Mouse (Mus musculus): ENCODE measurements at regions not wholly inside any gene's neighbourhood (a gene's known extent, or its start where the extent isn't known, plus 50 kb on each side); places are given as distances from the start of the nearest gene placed in this dataset.

DNA sequence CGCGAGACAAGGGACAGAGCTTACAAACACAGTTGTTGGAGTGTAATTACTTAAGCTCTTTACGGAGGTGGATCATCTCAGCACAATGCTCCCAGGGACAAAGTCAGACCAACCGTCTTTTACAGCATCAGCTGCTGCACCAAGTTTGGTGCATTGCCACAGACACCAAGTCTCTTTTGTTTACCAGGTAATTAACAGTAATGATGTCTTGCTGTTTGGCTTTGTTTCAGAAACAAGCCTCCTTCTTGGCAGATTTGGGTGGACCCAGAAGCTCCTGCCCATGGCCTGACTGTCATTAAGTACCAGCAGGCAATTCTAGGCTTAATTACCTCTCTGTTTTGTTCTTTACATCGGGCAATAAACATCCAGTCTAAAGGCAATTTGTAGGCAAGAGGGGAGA, 572.0 kb upstream of the Itga1 start:
- no peak for DNase-seq (ENCODE audit: low spot score)

DNA sequence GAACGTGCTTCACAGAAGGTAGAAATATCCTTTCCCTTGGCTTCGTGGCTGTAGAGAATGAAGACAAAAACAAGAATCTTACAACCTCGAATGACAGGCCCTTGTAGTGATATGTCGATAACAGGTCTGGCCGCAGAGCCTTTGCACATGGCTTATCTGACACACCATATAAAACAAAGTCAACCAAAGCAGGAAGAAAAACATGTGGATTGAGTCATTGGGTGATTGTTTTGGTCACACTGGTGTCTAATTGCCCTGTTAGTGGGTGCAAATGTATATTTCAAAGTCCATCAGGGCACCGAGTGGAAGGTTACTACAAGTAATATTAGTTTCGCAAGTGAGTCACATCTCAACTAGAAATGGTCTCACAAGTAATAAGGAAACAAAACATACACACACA, 569.9 kb upstream of the Itga1 start:
- DNase-seq (ENCODE audit: low spot score): no peak

- no peak for DNase-seq (ENCODE audit: low spot score)
Measured at GRCm38 (mm10) chr13:115669516-115669915, 567.8 kb upstream of the Itga1 start.

GRCm38 (mm10) chr13:115655134-115655533, 553.4 kb upstream of the Itga1 start:
- no peak for DNase-seq (ENCODE audit: low spot score)

DNA sequence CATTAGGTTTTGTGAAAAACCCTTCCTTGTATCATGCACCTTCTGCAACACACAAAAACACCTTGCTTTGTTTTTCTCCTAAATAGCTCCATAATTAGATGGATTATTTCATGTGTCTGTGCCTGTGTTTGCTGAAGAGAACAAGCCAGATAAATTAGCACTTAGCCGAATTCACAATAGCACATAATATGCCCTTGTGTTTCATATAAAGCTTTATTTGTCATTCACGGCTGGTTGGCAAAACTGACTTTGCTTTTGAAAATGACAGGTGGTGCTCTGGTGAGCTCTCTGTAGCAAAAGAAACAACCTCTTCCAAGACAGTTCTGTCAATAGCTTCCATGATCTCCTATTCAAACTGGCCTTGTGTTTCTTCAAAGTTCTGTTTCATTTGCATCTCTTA, 551.2 kb upstream of the Itga1 start:
- no peak for DNase-seq (ENCODE audit: low spot score)

DNA sequence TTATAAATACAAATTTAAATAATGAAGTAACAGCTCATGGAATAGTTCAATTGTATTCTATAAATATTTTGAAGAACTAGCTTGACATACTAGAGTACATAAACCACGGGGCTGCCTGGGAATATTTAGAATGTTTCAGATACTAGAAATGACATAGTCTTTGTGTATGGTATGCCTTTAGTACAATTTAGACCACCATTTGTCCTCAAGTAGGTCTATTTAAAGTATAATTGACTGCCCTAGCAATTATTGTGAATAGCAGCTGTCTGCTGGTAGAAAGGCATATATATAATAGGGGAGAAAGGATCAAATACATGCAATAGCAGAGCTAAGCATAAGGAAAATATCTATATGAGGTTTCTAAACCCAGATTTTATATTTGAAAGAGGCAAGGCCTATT, 550.6 kb upstream of the Itga1 start:
- DNase-seq (ENCODE audit: low spot score): no peak

GRCm38 (mm10) chr13:115631410-115632105, 529.8 kb upstream of the Itga1 start:
- DNase-seq (ENCODE audit: low spot score): no peak

GRCm38 (mm10) chr13:115630603-115631002, 528.8 kb upstream of the Itga1 start:
- no peak for DNase-seq (ENCODE audit: low spot score)

DNA sequence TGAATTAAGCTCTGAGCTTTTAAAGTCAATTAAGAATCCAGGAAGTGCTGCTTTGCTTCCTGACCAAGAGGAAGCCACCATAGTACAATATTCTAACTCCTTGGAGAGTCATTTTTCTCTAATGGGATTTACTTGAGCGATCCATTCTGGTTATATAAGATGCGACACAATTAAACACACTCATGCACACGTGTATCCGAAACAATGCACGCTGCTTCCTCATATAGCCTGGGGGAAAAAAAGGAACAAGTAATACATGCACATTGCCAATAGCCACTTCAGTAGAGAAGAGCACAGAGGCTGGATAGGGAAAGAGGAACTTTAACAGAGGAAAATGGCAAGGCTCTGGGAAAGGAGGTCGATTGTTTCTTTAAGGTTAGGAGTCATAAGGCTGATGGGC, 511.4 kb upstream of the Itga1 start:
- no peak for DNase-seq (ENCODE audit: low spot score)

- no peak for DNase-seq (ENCODE audit: low spot score)
Measured at GRCm38 (mm10) chr13:115606441-115606840, 504.7 kb upstream of the Itga1 start.

DNA sequence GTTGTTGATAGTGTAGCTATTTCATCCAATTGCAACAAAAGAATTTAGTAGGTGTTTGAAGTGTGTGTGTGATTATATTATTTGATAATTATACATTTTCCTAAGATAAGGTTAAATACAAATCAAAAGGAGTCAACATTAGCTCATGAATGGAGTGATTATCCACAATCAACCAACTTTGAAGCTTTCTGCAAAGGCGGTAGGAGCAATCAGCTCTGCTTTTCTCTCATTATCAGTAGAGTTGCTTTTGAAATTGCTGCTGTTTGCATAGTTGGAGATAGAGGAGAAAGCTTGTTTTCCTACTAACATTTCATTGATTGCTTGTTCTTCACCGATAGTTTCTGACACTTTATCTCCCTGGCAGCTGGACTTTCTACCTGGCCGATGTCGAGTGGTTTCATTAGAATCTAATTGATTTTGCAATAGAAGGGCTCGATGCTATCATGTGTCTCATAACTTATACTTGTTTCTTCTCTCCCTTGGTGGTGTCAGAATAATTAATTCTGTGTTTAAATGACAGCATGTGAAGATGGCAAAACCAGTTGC, 493.4 kb upstream of the Itga1 start:
- DNase-seq (ENCODE audit: low spot score): no peak

GRCm38 (mm10) chr13:115575967-115576366, 474.2 kb upstream of the Itga1 start:
- no peak for DNase-seq (ENCODE audit: low spot score)

DNA sequence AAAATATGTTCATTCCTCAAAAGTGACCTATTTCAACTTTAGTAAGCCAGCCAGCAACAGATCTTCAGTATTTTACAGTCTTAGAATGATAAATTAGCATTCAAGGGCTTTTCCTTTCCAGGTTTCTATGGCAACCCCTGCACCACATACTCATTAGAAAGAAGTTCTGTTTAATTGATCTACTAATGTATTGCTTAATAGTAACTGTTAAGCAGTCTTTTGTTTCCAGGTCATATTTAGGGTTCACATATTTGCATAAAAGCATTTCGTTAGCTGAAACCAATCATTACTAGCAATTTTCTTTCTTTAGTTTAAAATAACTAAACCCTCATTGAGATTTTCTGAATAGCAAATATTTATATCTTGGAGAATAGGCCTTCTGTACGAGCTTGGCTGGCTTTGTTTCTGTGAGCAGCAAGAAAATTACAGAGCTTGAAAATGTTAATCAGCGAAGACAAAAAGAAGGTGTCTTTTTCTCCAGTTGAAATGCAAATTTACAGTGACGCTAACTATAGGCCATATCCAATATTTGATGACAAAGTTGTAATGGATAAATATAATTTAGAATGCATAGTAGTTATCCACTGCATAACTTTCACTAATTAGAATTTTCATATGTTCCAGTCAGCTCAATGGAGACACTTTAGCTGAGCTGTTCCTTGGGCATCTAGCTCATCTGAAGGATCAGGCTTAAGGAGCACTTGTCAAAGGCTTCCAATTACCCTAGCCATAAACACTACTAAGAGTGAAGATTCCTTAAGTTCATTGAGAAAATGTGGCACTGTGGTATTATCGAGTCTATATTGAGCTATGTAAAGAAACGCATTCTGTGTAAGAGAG, 473.5 kb upstream of the Itga1 start:
- no peak for DNase-seq (ENCODE audit: low spot score)

DNA sequence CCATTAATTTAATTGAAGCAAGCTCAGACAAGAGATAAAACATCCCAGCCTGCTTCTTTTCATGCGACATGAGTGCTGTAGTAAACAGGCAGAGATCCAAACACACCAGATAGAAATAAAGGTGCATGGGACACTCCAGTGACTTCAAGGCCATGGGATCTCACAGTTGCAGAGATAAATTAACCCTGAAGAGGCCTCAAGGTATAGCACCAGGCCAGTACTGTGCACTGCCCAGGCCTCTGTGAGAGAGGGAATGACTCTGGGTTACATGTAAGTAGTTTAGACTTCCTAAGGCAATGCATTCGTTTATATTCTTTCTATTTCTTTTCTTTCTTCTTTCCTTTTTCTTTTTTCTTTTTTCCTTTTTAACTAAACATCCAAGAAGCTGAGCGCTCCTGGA, 439.4 kb upstream of the Itga1 start:
- DNase-seq (ENCODE audit: low spot score): no peak

DNA sequence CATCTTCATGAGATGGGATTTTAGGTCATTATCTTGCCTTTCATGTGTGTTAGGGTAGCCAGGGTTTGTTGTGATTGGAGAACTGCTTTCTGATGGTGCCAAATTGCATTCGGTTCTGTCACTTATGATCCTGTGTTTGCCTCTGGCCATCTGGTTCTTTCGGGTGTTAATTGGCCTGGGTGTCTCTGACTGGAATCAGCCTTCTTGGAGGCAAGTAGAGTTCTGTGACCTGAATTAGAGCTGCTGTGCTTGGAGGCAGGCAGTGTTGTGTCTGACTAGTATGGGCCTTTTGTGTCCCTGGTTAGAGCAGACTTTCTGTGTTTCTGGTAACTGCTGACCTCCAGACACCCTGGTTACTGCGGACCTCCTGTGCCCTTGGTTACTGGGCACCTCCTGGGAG, 434.1 kb upstream of the Itga1 start:
- no peak for DNase-seq (ENCODE audit: low spot score)

DNA sequence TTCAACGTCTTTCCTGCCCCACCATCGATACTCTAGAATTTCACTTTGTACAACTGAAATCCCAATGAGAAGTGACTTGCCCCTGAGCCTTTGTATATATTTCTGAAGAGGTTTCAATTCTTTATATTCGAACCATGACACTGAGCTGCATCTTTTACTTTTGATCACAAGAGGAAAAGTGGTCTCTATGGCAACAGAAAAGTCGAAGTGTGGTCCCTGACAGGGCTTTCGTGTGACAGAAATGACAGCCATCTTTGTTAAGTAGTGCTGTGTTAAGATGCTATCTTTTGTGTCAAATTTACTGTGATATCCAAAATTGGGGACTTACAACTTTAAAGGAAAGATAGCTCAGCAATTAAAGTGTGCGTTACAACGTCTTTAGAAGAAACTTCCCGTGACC, 412.1 kb upstream of the Itga1 start:
- DNase-seq (ENCODE audit: low spot score): no peak

- no peak for DNase-seq (ENCODE audit: low spot score)
Measured at GRCm38 (mm10) chr13:115512214-115512613, 410.4 kb upstream of the Itga1 start.

DNA sequence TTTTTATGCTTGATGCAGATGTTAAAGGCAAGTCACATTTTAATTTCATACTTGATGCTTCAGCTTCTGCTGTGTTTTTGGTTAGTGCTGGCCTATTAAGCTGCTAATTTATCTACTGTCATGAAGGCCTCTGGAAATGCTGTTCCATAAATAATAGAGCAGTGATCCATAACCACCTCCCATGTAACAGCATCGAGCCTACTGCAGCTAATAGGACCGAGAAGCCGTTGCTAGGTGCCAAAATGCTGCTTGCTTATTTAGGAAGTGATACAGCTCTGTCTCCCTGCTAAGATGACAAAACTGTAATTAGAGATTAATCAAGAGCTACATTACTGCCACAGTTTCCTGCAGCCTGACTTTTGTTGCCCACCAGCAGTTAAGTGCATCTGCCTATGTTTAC, 406.9 kb upstream of the Itga1 start:
- no peak for DNase-seq (ENCODE audit: low spot score)

DNA sequence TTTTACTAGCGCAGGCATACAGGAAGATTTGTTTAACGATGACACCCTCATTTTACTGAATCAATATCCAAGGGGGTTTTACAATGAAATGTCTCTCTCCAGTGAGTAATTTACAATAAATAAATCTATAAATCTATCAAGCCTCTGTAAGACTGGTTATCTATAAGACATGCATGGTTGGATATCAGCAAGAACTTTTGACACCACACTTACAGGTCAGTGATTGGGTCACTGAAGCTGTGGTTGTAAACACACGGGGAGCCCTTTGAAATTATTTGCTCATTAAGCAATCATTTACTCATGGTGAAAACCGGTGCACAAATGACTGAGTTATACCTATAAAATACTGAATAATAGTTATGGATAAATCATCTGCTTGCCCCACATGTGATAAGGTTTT, 392.6 kb upstream of the Itga1 start:
- no peak for DNase-seq (ENCODE audit: low spot score)

DNA sequence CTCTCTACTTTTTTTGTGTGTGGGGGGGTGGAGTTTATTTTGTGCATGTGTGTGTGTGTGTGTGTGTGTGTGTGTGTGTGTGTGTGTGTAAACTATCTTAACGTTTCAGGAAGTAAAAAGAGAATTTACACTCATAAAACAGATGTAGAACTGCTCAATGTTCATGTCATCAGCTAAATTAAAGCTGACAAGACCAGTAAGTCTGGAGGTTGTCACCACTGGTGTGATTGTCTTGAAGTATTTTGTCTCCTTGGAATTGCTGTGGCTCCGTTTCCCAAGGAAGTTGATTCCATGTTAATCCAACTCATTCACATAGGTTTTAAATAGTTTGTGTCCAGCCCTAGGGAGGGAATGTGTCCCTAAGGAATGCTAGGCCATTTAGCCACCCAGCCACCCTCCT, 374.1 kb upstream of the Itga1 start:
- no peak for DNase-seq (ENCODE audit: low spot score)

DNA sequence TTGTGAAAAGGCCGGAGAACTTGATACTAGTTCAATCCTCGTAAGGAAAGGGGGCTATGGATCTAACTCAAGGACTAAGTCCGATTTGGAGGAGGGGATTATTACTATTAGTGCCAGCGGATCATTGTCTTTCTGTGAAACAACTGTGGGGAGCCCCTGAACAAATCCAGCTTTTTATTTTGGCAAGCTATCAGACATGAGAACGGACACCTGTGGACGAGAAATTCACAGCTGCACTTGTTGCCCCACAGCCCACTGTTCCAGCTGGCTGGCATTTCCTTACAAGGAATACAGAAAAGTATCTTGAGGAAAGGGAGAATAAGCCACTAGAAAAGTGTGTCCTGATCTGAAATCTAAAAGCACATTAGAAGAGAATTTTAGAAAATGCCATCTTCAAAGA, 363.9 kb upstream of the Itga1 start:
- no peak for DNase-seq (ENCODE audit: low spot score)

GRCm38 (mm10) chr13:115451244-115451643, 349.5 kb upstream of the Itga1 start:
- DNase-seq (ENCODE audit: low spot score): peak; percentile 4
